Mouse (Mus musculus): ENCODE measurements around the gene Slc7a12.

The Slc7a12 gene

GRCm38 (mm10) chr3:14480397-14480796 lies at the start of gene Slc7a12:
Gene Slc7a12, plus strand, starts transcription at chr3:14480697.
- DNase-seq (ENCODE audit: low read depth), result no peak

- no peak for DNase-seq (ENCODE audit: low read depth)
These were observed 48.1 kb upstream of the Slc7a12 start for GRCm38 (mm10) chr3:14432381-14432780.

GRCm38 (mm10) chr3:14446015-14446414 lies 34.5 kb upstream of the Slc7a12 start:
- DNase-seq (ENCODE audit: low read depth), result no peak

- no peak for DNase-seq (ENCODE audit: low read depth)
These were observed 33.8 kb upstream of the Slc7a12 start for GRCm38 (mm10) chr3:14446691-14447090.

All from naive thymus-derived CD4-positive, alpha-beta T cell, adult 2 months (primary cell).